Mouse (Mus musculus) bone marrow, adult 2 months (tissue): ENCODE data around the gene Tada1. TPM values are rescaled to one million over a fixed set of nuclear protein-coding genes. Genes with fewer than 3 reads are reported as not detected.

Experiments used
- H3K27ac ChIP-seq: fragments of 200-500 bp; 2 replicates; pipeline ENCODE4 v1.5.1; 2012; ENCODE audit warnings: low read depth, mild to moderate bottlenecking, control low read depth, inconsistent platforms, low read length; ENCODE audit not compliant: control insufficient read depth, poor library complexity, insufficient read depth
- H3K4me1 ChIP-seq: fragments of 200-500 bp; 2 replicates; pipeline ENCODE4 v1.6.1; 2011; ENCODE audit warnings: low read length; ENCODE audit not compliant: control insufficient read depth, insufficient read depth
- H3K4me3 ChIP-seq: fragments of 200-500 bp; replicated peaks from 2 replicates; pipeline ENCODE3; 2011; ENCODE audit warnings: mild to moderate bottlenecking, low read depth, low read length, control low read depth; ENCODE audit not compliant: control insufficient read depth
- CTCF ChIP-seq: fragments of 200-500 bp; IDR thresholded peaks from 2 replicates; pipeline ENCODE4 v1.5.1; 2011; ENCODE audit warnings: low read length, control low read depth; ENCODE audit not compliant: control insufficient read depth, insufficient read depth
- POLR2A ChIP-seq: fragments of 200-500 bp; IDR thresholded peaks from 2 replicates; pipeline ENCODE4 v1.6.1; 2011; ENCODE audit warnings: low read depth, mild to moderate bottlenecking, control low read depth, low read length, borderline replicate concordance; ENCODE audit not compliant: control insufficient read depth
- WGBS: fragments of 180-500 bp; shearing (Covaris S2); methylation state at CpG from one replicate; pipeline ENCODE4 v1.1.7; 2018; 5-methylcytosine and 5-hydroxymethylcytosine counted together
- polyA plus RNA-seq: library from polyadenylated mRNA; stranded (reverse); fragments of >200 nt; gene quantifications from 2 replicates; pipeline ENCODE4 v1.2.4, GENCODE M21; 2011; ENCODE audit warnings: low replicate concordance; ENCODE audit not compliant: missing spikeins, insufficient read depth, insufficient read length

Tada1 gene
- polyA plus RNA-seq, 1 experiment = 18.4 TPM

- no peak for TF ChIP-seq POLR2A
- no peak for TF ChIP-seq CTCF
- H3K4me1 ChIP-seq = no peaks in the 10 kb centered on the region
- H3K4me3 ChIP-seq = peak overlapping the region; percentile 65
- 2% methylated on average over 42 of the region's 45 CpGs for WGBS
- H3K27ac ChIP-seq = no peak overlapping the region; the same call in 1 of the 2 replicates
Measured at GRCm38 (mm10) chr1:166409177-166409700, 30.3 kb downstream of the Tada1 start.

- Histone ChIP-seq H3K4me1 (no peaks in the 10 kb centered on the region), H3K27ac (peak within 1 kb of the TSS; percentile 16), H3K4me3 (peak within 1 kb of the TSS; percentile 65)
- TF ChIP-seq POLR2A (peak; percentile 32; the same call in 1 of the 2 replicates), CTCF (no peak)
- 2% methylated on average over 49 of the region's 49 CpGs for WGBS
Measured at GRCm38 (mm10) chr1:166409701-166410220, 30.9 kb downstream of the Tada1 start, which contains the start of gene Pogk. Gene Pogk (minus strand): TSS chr1:166409863.

- 85% methylated on average over 1 of the region's 1 CpGs for WGBS
- TF ChIP-seq POLR2A (no peak), CTCF (no peak)
- Histone ChIP-seq H3K4me3 (no peak overlapping the region), H3K27ac (no peak overlapping the region), H3K4me1 (no peaks in the 10 kb centered on the region)
Measured at GRCm38 (mm10) chr1:166411541-166411940, 32.6 kb downstream of the Tada1 start.

- Histone ChIP-seq H3K27ac (no peak overlapping the region), H3K4me1 (no peaks in the 10 kb centered on the region), H3K4me3 (no peak overlapping the region)
- 90% methylated on average over 3 of the region's 3 CpGs for WGBS
- TF ChIP-seq CTCF = no peak
- no peak for TF ChIP-seq POLR2A
Measured at GRCm38 (mm10) chr1:166412266-166412665, 33.4 kb downstream of the Tada1 start.

- H3K27ac ChIP-seq = no peak overlapping the region
- 2% methylated on average over 3 of the region's 3 CpGs for WGBS
- H3K4me1 ChIP-seq = peaks cover 3% of the 10 kb centered on the region; the same call in 1 of the 2 replicates
- TF ChIP-seq CTCF = no peak
- no peak for TF ChIP-seq POLR2A
- H3K4me3 ChIP-seq = no peak overlapping the region
Measured at GRCm38 (mm10) chr1:166429053-166429452, 50.2 kb downstream of the Tada1 start.

- peak overlapping the region; percentile 39 for H3K4me3 ChIP-seq
- H3K27ac ChIP-seq = no peak overlapping the region
- 9% methylated on average over 10 of the region's 10 CpGs for WGBS
- peaks cover 3% of the 10 kb centered on the region; the same call in 1 of the 2 replicates for H3K4me1 ChIP-seq
- TF ChIP-seq CTCF = no peak
- no peak for TF ChIP-seq POLR2A
Measured at GRCm38 (mm10) chr1:166429809-166430431, 51.0 kb downstream of the Tada1 start.

- WGBS = 76% methylated on average over 6 of the region's 6 CpGs
- no peak for TF ChIP-seq CTCF
- no peak for TF ChIP-seq POLR2A
Measured at GRCm38 (mm10) chr1:166439426-166439825, 60.5 kb downstream of the Tada1 start.

GRCm38 (mm10) chr1:166441992-166442391 is 63.1 kb downstream of the Tada1 start:
- 71% methylated on average over 3 of the region's 3 CpGs for WGBS
- TF ChIP-seq CTCF = no peak
- no peak for TF ChIP-seq POLR2A
- Histone ChIP-seq H3K27ac (no peak overlapping the region), H3K4me1 (no peaks in the 10 kb centered on the region; the same call in 1 of the 2 replicates), H3K4me3 (no peak overlapping the region)

More at GRCm38 (mm10) chr1:166439426-166439825, 60.5 kb downstream of the Tada1 start:
- H3K4me3 ChIP-seq = no peak overlapping the region
- no peak overlapping the region for H3K27ac ChIP-seq
- H3K4me1 ChIP-seq = no peaks in the 10 kb centered on the region; the same call in 1 of the 2 replicates

Other genes with a start within 250 kb of the Tada1 start
- gene Gpa33, start 248.9 kb upstream of the Tada1 start, polyA plus RNA-seq = 6.9 TPM in 1 of 2 replicates, not detected in the other
- not detected in 2 replicates for gene Mael, start 140.3 kb upstream of the Tada1 start, polyA plus RNA-seq
- gene Ildr2, start 125.0 kb upstream of the Tada1 start, polyA plus RNA-seq = not detected in 2 replicates
- gene Pogk, start 30.8 kb downstream of the Tada1 start, polyA plus RNA-seq = 1.2 and 3.4 TPM in 2 replicates
- not detected in 2 replicates for gene Gm4846, start 118.5 kb downstream of the Tada1 start, polyA plus RNA-seq